Mouse (Mus musculus): ENCODE data around the gene Ppp4c. TPM values are rescaled to one million over a fixed set of nuclear protein-coding genes. Genes with fewer than 3 reads are reported as not detected.

Ppp4c gene
- polyA plus RNA-seq (2012; rRNA removed) = 101 and 199 TPM in 2 replicates

GRCm38 (mm10) chr7:126791851-126792720 lies at the start of gene Ppp4c:
Gene Ppp4c (minus strand): TSS chr7:126792496.
- H3K36me3 ChIP-seq (ENCODE audit: control insufficient read depth, insufficient read depth, low read length) = peaks cover 54% of the 10 kb centered on the region
- peaks cover 6% of the 10 kb centered on the region; the same call in 1 of the 2 replicates for H3K4me1 ChIP-seq (ENCODE audit: control insufficient read depth, insufficient read depth, insufficient read length, low read length)
- TF ChIP-seq CTCF (IDR thresholded peaks at IDR 0.05; ENCODE audit: extremely low read depth, insufficient read length, insufficient replicate concordance, low read depth, low read length) = no peak
- TF ChIP-seq POLR2A (IDR thresholded peaks at IDR 0.05; ENCODE audit: low read depth, low read length) = peak; percentile 41; the same call in 1 of the 2 replicates

DNA sequence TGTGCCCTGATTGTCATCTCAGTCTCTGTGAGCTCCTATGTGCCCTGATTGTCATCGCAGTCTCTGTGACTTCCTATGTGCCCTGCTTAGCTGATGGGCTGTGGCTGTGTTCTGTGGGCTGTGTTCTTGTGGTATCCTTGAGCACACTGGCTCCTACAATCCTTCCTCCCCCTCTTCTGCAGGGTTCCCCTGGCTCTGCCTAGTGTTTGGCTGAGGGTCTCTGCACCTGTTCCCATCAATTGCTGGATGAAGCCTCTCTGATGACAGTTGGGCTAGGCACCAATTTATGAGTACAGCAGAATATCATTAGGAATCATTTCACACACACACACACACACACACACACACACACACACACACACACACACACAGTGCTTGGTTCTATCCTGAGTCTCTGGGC lies 41.0 kb upstream of the Ppp4c start:
- WGBS = 88% methylated on average over 1 of the region's 1 CpGs
- peaks cover 3% of the 10 kb centered on the region; the same call in 1 of the 2 replicates for H3K4me1 ChIP-seq (ENCODE audit: control insufficient read depth, insufficient read depth, insufficient read length, low read length)

More at GRCm38 (mm10) chr7:126791851-126792720, at the start of gene Ppp4c:
- no peaks in the 10 kb centered on the region for H3K27me3 ChIP-seq (ENCODE audit: control insufficient read depth, insufficient read depth, low read length)
- peak within 1 kb of the TSS; percentile 72 for H3K27ac ChIP-seq (ENCODE audit: insufficient read depth, low read depth, low read length)
- WGBS = under 1% methylated on average over 76 of the region's 83 CpGs
- peak within 1 kb of the TSS; percentile 82 for H3K4me3 ChIP-seq (ENCODE audit: low read depth, low read length)

GRCm38 (mm10) chr7:126832036-126832598 lies 39.8 kb upstream of the Ppp4c start:
- H3K27me3 ChIP-seq (ENCODE audit: control insufficient read depth, insufficient read depth, low read length) = 0 out of 2 replicates have a peak, but pooled peaks cover 8% of the 10 kb centered on the region
- no peak overlapping the region for H3K27ac ChIP-seq (ENCODE audit: insufficient read depth, low read depth, low read length)
- H3K4me3 ChIP-seq (ENCODE audit: low read depth, low read length) = peak overlapping the region; percentile 33
- peaks cover 3% of the 10 kb centered on the region; the same call in 1 of the 2 replicates for H3K4me1 ChIP-seq (ENCODE audit: control insufficient read depth, insufficient read depth, insufficient read length, low read length)
- TF ChIP-seq CTCF (IDR thresholded peaks at IDR 0.05; ENCODE audit: extremely low read depth, insufficient read length, insufficient replicate concordance, low read depth, low read length) (peak; percentile 68), POLR2A (IDR thresholded peaks at IDR 0.05; ENCODE audit: low read depth, low read length) (no peak)
- no peaks in the 10 kb centered on the region for H3K36me3 ChIP-seq (ENCODE audit: control insufficient read depth, insufficient read depth, low read length)
- WGBS = 2% methylated on average over 21 of the region's 21 CpGs

More for the DNA sequence above, 41.0 kb upstream of the Ppp4c start:
- TF ChIP-seq POLR2A (IDR thresholded peaks at IDR 0.05; ENCODE audit: low read depth, low read length) = no peak
- no peak for TF ChIP-seq CTCF (IDR thresholded peaks at IDR 0.05; ENCODE audit: extremely low read depth, insufficient read length, insufficient replicate concordance, low read depth, low read length)
- H3K27ac ChIP-seq (ENCODE audit: insufficient read depth, low read depth, low read length) = no peak overlapping the region
- H3K4me3 ChIP-seq (ENCODE audit: low read depth, low read length) = no peak overlapping the region
- H3K36me3 ChIP-seq (ENCODE audit: control insufficient read depth, insufficient read depth, low read length) = no peaks in the 10 kb centered on the region
- 0 out of 2 replicates have a peak, but pooled peaks cover 8% of the 10 kb centered on the region for H3K27me3 ChIP-seq (ENCODE audit: control insufficient read depth, insufficient read depth, low read length)

- Histone ChIP-seq H3K4me3 (ENCODE audit: low read depth, low read length) (peak within 1 kb of the TSS; percentile 33), H3K27me3 (ENCODE audit: control insufficient read depth, insufficient read depth, low read length) (0 out of 2 replicates have a peak, but pooled peaks cover 8% of the 10 kb centered on the region), H3K36me3 (ENCODE audit: control insufficient read depth, insufficient read depth, low read length) (no peaks in the 10 kb centered on the region), H3K27ac (ENCODE audit: insufficient read depth, low read depth, low read length) (no peak within 1 kb of the TSS), H3K4me1 (ENCODE audit: control insufficient read depth, insufficient read depth, insufficient read length, low read length) (peaks cover 3% of the 10 kb centered on the region; the same call in 1 of the 2 replicates)
- WGBS = 55% methylated on average over 5 of the region's 5 CpGs
- no peak for TF ChIP-seq POLR2A (IDR thresholded peaks at IDR 0.05; ENCODE audit: low read depth, low read length)
- TF ChIP-seq CTCF (IDR thresholded peaks at IDR 0.05; ENCODE audit: extremely low read depth, insufficient read length, insufficient replicate concordance, low read depth, low read length) = no peak
Observed at GRCm38 (mm10) chr7:126831539-126831938, 39.2 kb upstream of the Ppp4c start, which contains the start of gene 4930451I11Rik. Gene 4930451I11Rik (minus strand): TSS chr7:126831639.

- 61% methylated on average over 5 of the region's 5 CpGs for WGBS
- Histone ChIP-seq H3K4me1 (ENCODE audit: control insufficient read depth, insufficient read depth, insufficient read length, low read length) (no peaks in the 10 kb centered on the region; the same call in 1 of the 2 replicates), H3K4me3 (ENCODE audit: low read depth, low read length) (no peak overlapping the region), H3K36me3 (ENCODE audit: control insufficient read depth, insufficient read depth, low read length) (no peaks in the 10 kb centered on the region), H3K27ac (ENCODE audit: insufficient read depth, low read depth, low read length) (no peak overlapping the region), H3K27me3 (ENCODE audit: control insufficient read depth, insufficient read depth, low read length) (peaks cover 25% of the 10 kb centered on the region)
- TF ChIP-seq CTCF (IDR thresholded peaks at IDR 0.05; ENCODE audit: extremely low read depth, insufficient read length, insufficient replicate concordance, low read depth, low read length) = no peak
- no peak for TF ChIP-seq POLR2A (IDR thresholded peaks at IDR 0.05; ENCODE audit: low read depth, low read length)
Observed at GRCm38 (mm10) chr7:126825952-126826351, 33.7 kb upstream of the Ppp4c start.

- Histone ChIP-seq H3K27ac (ENCODE audit: insufficient read depth, low read depth, low read length) (no peak overlapping the region), H3K27me3 (ENCODE audit: control insufficient read depth, insufficient read depth, low read length) (peaks cover 25% of the 10 kb centered on the region), H3K36me3 (ENCODE audit: control insufficient read depth, insufficient read depth, low read length) (no peaks in the 10 kb centered on the region), H3K4me3 (ENCODE audit: low read depth, low read length) (no peak overlapping the region), H3K4me1 (ENCODE audit: control insufficient read depth, insufficient read depth, insufficient read length, low read length) (no peaks in the 10 kb centered on the region; the same call in 1 of the 2 replicates)
- WGBS = 22% methylated on average over 8 of the region's 8 CpGs
- no peak for TF ChIP-seq POLR2A (IDR thresholded peaks at IDR 0.05; ENCODE audit: low read depth, low read length)
Observed at GRCm38 (mm10) chr7:126825403-126825802, 33.1 kb upstream of the Ppp4c start.

DNA sequence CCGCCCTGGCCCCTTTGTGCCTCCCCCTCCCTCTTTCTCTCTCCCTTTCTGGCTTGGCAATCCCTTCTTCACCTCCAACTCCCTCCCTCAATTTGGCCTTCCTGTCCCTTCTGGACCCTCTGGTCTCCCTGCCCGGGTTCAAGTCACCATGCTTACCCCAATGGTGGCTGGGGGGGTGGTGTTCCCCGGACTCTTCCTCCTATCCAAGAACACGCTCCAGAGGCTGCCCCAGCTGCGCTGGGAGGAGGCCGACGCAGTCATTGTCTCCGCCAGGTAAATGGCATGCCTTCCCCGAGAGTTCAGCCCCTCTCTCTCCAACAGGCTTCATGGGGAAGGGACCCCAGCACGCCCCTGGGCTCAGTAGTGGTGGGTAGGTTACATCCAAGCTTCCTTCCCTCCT lies 31.6 kb upstream of the Ppp4c start:
- H3K27me3 ChIP-seq (ENCODE audit: control insufficient read depth, insufficient read depth, low read length) = peaks cover 25% of the 10 kb centered on the region
- no peaks in the 10 kb centered on the region; the same call in 1 of the 2 replicates for H3K4me1 ChIP-seq (ENCODE audit: control insufficient read depth, insufficient read depth, insufficient read length, low read length)
- TF ChIP-seq CTCF (IDR thresholded peaks at IDR 0.05; ENCODE audit: extremely low read depth, insufficient read length, insufficient replicate concordance, low read depth, low read length) (no peak), POLR2A (IDR thresholded peaks at IDR 0.05; ENCODE audit: low read depth, low read length) (no peak)
- 16% methylated on average over 10 of the region's 10 CpGs for WGBS
- no peak overlapping the region for H3K4me3 ChIP-seq (ENCODE audit: low read depth, low read length)
- H3K27ac ChIP-seq (ENCODE audit: insufficient read depth, low read depth, low read length) = no peak overlapping the region
- no peaks in the 10 kb centered on the region for H3K36me3 ChIP-seq (ENCODE audit: control insufficient read depth, insufficient read depth, low read length)

Data from small intestine, adult 2 months (tissue).